Mouse (Mus musculus): ENCODE measurements around the gene Tesk1. TPM values are rescaled to one million over a fixed set of nuclear protein-coding genes. Genes with fewer than 3 reads are reported as not detected.
A peak's percentile ranks its signal among the peaks of the same experiment; 100 is the strongest.

Gene Tesk1
- polyA plus RNA-seq, 1 experiment, result 56.3 TPM

DNA sequence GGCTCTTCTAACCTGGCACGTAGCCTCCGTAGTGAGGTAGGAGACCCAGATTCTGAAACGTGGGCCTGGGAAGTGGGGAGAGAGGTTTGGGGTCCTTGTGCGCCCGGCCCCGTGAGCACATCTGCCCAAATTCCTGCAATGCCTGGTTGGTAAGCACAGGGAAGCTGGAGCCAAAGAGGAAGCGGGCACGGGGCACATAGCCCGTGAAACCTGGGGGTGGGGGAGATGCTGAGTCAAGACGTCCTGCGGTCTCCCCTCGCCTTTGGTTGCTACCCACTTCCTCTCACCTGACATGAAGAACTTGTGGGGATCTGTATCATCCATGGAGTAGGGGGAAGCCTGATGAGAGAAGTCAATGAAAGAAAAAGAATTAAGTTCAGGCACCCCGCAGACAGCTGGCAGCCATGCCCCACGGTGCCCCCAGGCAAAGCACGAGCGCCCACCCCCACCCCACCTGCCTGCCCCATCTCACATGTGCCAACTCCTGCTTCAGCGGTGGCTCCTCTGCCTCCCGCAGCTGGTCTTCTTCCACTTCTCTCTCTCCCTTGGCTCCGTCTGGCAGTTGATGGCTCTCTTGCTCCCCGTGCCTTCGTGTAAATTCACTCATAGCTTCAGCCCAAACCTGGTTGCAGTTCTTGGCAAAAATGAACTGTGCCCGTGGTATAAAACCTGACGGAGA, 14.1 kb upstream of the Tesk1 start:
- DNase-seq, result no peak
- WGBS, result 36% methylated on average over 23 of the region's 23 CpGs
- Histone ChIP-seq H3K27ac (ENCODE audit: insufficient read depth, low read length) (no peak overlapping the region), H3K4me1 (ENCODE audit: control insufficient read depth, insufficient read depth, low read length) (no peaks in the 10 kb centered on the region; the same call in 1 of the 2 replicates), H3K4me3 (replicated peaks; ENCODE audit: insufficient read depth, low read depth, low read length) (no peak overlapping the region), H3K27me3 (ENCODE audit: control insufficient read depth, insufficient read depth, low read length) (no peaks in the 10 kb centered on the region)
- TF ChIP-seq CTCF (IDR thresholded peaks at IDR 0.05; ENCODE audit: borderline replicate concordance, insufficient read depth, low read depth, low read length) (no peak), POLR2A (IDR thresholded peaks at IDR 0.05; ENCODE audit: borderline replicate concordance, insufficient read depth, low read length) (no peak)

GRCm38 (mm10) chr4:43428180-43428861, 13.4 kb upstream of the Tesk1 start:
- H3K27ac ChIP-seq (ENCODE audit: insufficient read depth, low read length), result no peak overlapping the region
- H3K4me3 ChIP-seq (replicated peaks; ENCODE audit: insufficient read depth, low read depth, low read length), result no peak overlapping the region
- DNase-seq, result peak in 1 of 2 experiments; percentile 27
- WGBS, result 41% methylated on average over 16 of the region's 16 CpGs
- no peaks in the 10 kb centered on the region; the same call in 1 of the 2 replicates for H3K4me1 ChIP-seq (ENCODE audit: control insufficient read depth, insufficient read depth, low read length)
- no peaks in the 10 kb centered on the region for H3K27me3 ChIP-seq (ENCODE audit: control insufficient read depth, insufficient read depth, low read length)
- TF ChIP-seq CTCF (IDR thresholded peaks at IDR 0.05; ENCODE audit: borderline replicate concordance, insufficient read depth, low read depth, low read length) (no peak), POLR2A (IDR thresholded peaks at IDR 0.05; ENCODE audit: borderline replicate concordance, insufficient read depth, low read length) (no peak)

GRCm38 (mm10) chr4:43428946-43429345, 12.8 kb upstream of the Tesk1 start, which contains the start of gene Fam166b:
TSS of gene Fam166b (minus strand) at chr4:43429134.
- DNase-seq, result no peak
- Histone ChIP-seq H3K4me3 (replicated peaks; ENCODE audit: insufficient read depth, low read depth, low read length) (no peak within 1 kb of the TSS), H3K27ac (ENCODE audit: insufficient read depth, low read length) (no peak within 1 kb of the TSS), H3K4me1 (ENCODE audit: control insufficient read depth, insufficient read depth, low read length) (no peaks in the 10 kb centered on the region; the same call in 1 of the 2 replicates), H3K27me3 (ENCODE audit: control insufficient read depth, insufficient read depth, low read length) (no peaks in the 10 kb centered on the region)
- WGBS, result 18% methylated on average over 10 of the region's 10 CpGs
- no peak for TF ChIP-seq POLR2A (IDR thresholded peaks at IDR 0.05; ENCODE audit: borderline replicate concordance, insufficient read depth, low read length)

DNA sequence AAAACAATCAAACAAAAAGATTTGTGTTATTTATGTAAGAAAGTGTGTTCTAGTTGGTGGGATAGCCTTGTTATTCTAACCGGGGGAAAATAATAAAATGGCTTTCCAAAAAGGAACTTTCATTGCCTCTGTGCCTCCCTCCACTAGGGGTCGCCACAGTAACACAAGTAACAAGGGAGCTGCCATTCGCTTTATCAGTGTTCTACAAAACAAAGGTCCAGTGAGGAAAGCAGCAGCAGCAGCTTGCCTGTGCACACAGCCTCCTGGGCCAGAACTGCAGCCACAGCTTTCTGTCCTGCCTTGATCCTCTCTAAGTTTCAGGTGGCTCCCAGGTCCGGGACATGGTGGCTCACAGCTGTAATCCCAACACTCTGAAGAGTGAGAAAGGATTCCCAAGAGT, 10.0 kb upstream of the Tesk1 start:
- Histone ChIP-seq H3K4me1 (ENCODE audit: control insufficient read depth, insufficient read depth, low read length) (no peaks in the 10 kb centered on the region), H3K4me3 (replicated peaks; ENCODE audit: insufficient read depth, low read depth, low read length) (no peak overlapping the region), H3K27me3 (ENCODE audit: control insufficient read depth, insufficient read depth, low read length) (no peaks in the 10 kb centered on the region), H3K27ac (ENCODE audit: insufficient read depth, low read length) (no peak overlapping the region)
- WGBS, result 5% methylated on average over 4 of the region's 4 CpGs
- TF ChIP-seq POLR2A (IDR thresholded peaks at IDR 0.05; ENCODE audit: borderline replicate concordance, insufficient read depth, low read length) (no peak), CTCF (IDR thresholded peaks at IDR 0.05; ENCODE audit: borderline replicate concordance, insufficient read depth, low read depth, low read length) (peak; percentile 84)
- DNase-seq, result peak; percentile 81 to 83

- Histone ChIP-seq H3K27me3 (ENCODE audit: control insufficient read depth, insufficient read depth, low read length) (no peaks in the 10 kb centered on the region), H3K27ac (ENCODE audit: insufficient read depth, low read length) (no peak overlapping the region), H3K4me1 (ENCODE audit: control insufficient read depth, insufficient read depth, low read length) (no peaks in the 10 kb centered on the region), H3K4me3 (replicated peaks; ENCODE audit: insufficient read depth, low read depth, low read length) (no peak overlapping the region)
- no peak for TF ChIP-seq POLR2A (IDR thresholded peaks at IDR 0.05; ENCODE audit: borderline replicate concordance, insufficient read depth, low read length)
- TF ChIP-seq CTCF (IDR thresholded peaks at IDR 0.05; ENCODE audit: borderline replicate concordance, insufficient read depth, low read depth, low read length), result no peak
- no peak for DNase-seq
- WGBS, result 87% methylated on average over 1 of the region's 1 CpGs
These were observed 8.9 kb upstream of the Tesk1 start for GRCm38 (mm10) chr4:43432832-43433231.

GRCm38 (mm10) chr4:43442044-43442443, 305 bp downstream of the Tesk1 start:
- under 1% methylated on average over 33 of the region's 33 CpGs for WGBS
- Histone ChIP-seq H3K4me1 (ENCODE audit: control insufficient read depth, insufficient read depth, low read length) (peaks cover 4% of the 10 kb centered on the region; the same call in 1 of the 2 replicates), H3K27ac (ENCODE audit: insufficient read depth, low read length) (peak overlapping the region; percentile 85), H3K27me3 (ENCODE audit: control insufficient read depth, insufficient read depth, low read length) (no peaks in the 10 kb centered on the region), H3K4me3 (replicated peaks; ENCODE audit: insufficient read depth, low read depth, low read length) (peak overlapping the region; percentile 86)
- peak; percentile 99 to 100 for DNase-seq
- TF ChIP-seq CTCF (IDR thresholded peaks at IDR 0.05; ENCODE audit: borderline replicate concordance, insufficient read depth, low read depth, low read length), result peak; percentile 94
- peak; percentile 97 for TF ChIP-seq POLR2A (IDR thresholded peaks at IDR 0.05; ENCODE audit: borderline replicate concordance, insufficient read depth, low read length)

DNA sequence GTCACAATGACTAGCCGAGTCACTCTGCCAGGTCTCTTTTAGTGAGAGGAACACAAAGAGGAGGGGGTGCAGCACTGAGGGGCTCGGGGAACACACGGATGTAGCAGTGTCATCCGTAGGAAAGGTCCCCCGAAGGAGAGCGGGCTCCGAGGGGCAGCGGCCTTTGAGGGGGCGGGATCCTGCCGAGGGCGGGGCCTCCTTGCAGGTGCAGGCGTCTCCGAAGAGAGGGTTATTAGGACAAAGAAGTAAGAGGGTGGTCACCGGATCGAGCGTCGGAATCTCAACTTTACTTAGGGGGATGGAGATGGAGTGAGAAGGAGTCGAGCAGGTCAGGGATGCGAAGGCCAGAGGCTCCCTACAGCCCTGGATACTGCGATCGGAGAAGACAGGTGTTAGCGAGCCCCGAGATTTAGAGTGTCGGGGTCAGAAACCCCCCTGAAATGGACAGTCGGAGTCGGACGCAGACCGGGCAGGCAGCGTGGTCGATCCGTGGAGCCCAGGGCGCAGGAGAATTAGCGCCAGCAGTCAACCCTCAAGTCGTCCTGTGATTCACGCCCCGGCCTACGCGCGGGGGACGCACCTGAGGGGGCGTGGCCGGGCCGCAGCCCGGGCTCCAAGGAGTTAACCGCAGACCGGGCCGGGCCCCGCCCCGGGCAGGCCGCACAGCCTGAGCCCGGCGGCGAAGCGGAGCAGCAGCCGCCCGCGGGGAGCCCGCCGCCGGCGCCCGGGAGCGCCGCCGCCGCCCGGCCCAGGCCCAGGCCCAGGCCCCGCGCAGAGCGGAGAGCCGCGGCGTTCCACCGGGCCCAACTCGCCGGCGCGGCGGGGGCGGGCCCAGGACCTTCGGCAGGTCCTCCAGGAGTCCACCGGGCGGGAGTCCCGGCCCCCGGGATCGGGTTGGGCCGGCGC, 970 bp downstream of the Tesk1 start:
- peak overlapping the region; percentile 85 for H3K27ac ChIP-seq (ENCODE audit: insufficient read depth, low read length)
- H3K4me3 ChIP-seq (replicated peaks; ENCODE audit: insufficient read depth, low read depth, low read length), result peak overlapping the region; percentile 86
- no peaks in the 10 kb centered on the region for H3K27me3 ChIP-seq (ENCODE audit: control insufficient read depth, insufficient read depth, low read length)
- TF ChIP-seq POLR2A (IDR thresholded peaks at IDR 0.05; ENCODE audit: borderline replicate concordance, insufficient read depth, low read length), result no peak
- TF ChIP-seq CTCF (IDR thresholded peaks at IDR 0.05; ENCODE audit: borderline replicate concordance, insufficient read depth, low read depth, low read length), result no peak
- peaks cover 4% of the 10 kb centered on the region; the same call in 1 of the 2 replicates for H3K4me1 ChIP-seq (ENCODE audit: control insufficient read depth, insufficient read depth, low read length)
- under 1% methylated on average over 88 of the region's 88 CpGs for WGBS
- DNase-seq, result peak; percentile 77 to 81
